ENCODE assay signal across 14 mouse cellular contexts in the genomic region with DNA sequence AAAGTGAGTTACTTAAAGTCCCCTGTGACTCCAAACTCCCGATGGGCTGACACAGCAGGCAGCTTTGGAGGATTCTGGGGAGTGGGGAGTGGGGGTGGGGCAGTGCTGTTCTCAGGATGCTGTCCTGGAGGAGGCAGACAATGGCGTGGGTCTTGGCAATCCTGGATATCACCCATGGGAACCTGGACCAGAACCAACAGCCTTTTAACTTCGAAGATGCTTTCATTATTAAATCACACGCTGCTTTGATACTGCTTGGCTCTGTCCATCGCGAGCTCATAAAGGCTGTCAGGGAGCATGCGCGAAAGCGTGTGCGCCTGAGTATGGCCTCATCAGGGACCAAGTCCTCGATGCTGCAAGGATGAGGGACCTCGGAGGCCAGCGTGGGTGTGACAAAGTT. TPM values are rescaled to one million over a fixed set of nuclear protein-coding genes. Genes with fewer than 3 reads are reported as not detected.
A peak's percentile ranks its signal among the peaks of the same experiment; 100 is the strongest.
DNase-seq lines count a peak whose midpoint lies in the region; ATAC-seq and TF ChIP-seq lines count a peak whose summit lies in the region.
"Had no signal": no experiment of that assay in that cellular context is flagged by ENCODE, and none has a peak within 500 bp of the region (broad histone marks: within the 10 kb centered on the region; RNA-seq: fewer than 3 reads in every experiment).

No protein-coding gene starts in this region.

- DNase-seq in cerebellum, adult 2 months = peak in 1 of 2 experiments; percentile 46
- DNase-seq in cerebellum, adult 9-10 months = no peak
- peak; percentile 19 to 33 for DNase-seq in heart, postnatal 14 days
- DNase-seq in heart, postnatal 25 days (ENCODE audit: low spot score) = no peak
- DNase-seq in left cerebral cortex, adult 2 months (ENCODE audit: extremely low spot score in 1 of 2, low spot score in 2 of 2) = no peak
- no peak for DNase-seq in left cerebral cortex, adult 11 months (ENCODE audit: low spot score)
- peak; percentile 56 for DNase-seq in Muller cell, postnatal 12 days (ENCODE audit: inconsistent ontology term)
- DNase-seq: adrenal gland, postnatal 36 days; heart, postnatal 36 days; right cerebral cortex, postnatal 14 days; thymus, postnatal 14 days had no signal

- H3K4me3 ChIP-seq in cerebellum, adult 2 months (replicated peaks; ENCODE audit: insufficient read depth, low read depth, low read length) = peak overlapping the region; percentile 3
- H3K4me3 ChIP-seq in left cerebral cortex, adult 2 months = peak overlapping the region; percentile 21; the same call in 1 of the 2 replicates
- H3K4me3 ChIP-seq: midbrain, embryonic 12.5 days had no signal

- no peak overlapping the region for H3K27ac ChIP-seq in cerebellum, adult 2 months (ENCODE audit: insufficient read depth, low read length)
- H3K27ac ChIP-seq in left cerebral cortex, adult 2 months = no peak overlapping the region
- H3K27ac ChIP-seq: midbrain, embryonic 12.5 days had no signal

- intact Hi-C loops in heart, postnatal 14 days (cut with DNase I) = no loop called here
- intact Hi-C loops in heart, postnatal 25 days (cut with DNase I) = no loop called here
- intact Hi-C loops in left cerebral cortex, adult 2 months (cut with DNase I) = no loop called here

- TF ChIP-seq CTCF in cerebellum, adult 2 months (IDR thresholded peaks at IDR 0.05; ENCODE audit: borderline replicate concordance, insufficient read depth, low read depth, low read length) = no peak
- no peak for TF ChIP-seq CTCF in left cerebral cortex, adult 2 months (IDR thresholded peaks at IDR 0.05)

- no peaks in the 10 kb centered on the region for H3K27me3 ChIP-seq in cerebellum, adult 2 months (ENCODE audit: control insufficient read depth, insufficient read depth, low read length)
- H3K27me3 ChIP-seq: midbrain, embryonic 12.5 days had no signal

- 16% methylated on average over 13 of the region's 13 CpGs for WGBS in cerebellum, adult 2 months

- ATAC-seq in megakaryocyte progenitor cell, adult 5-6 weeks (replicated peaks; ENCODE audit: poor library complexity) = no peak

- no peak for TF ChIP-seq POLR2A in cerebellum, adult 2 months (IDR thresholded peaks at IDR 0.05; ENCODE audit: borderline replicate concordance, insufficient read depth, low read length)

- peaks cover 8% of the 10 kb centered on the region; the same call in 1 of the 2 replicates for H3K4me1 ChIP-seq in cerebellum, adult 2 months (ENCODE audit: control insufficient read depth, insufficient read depth, low read length)
- H3K4me1 ChIP-seq: midbrain, embryonic 12.5 days had no signal

RNA-seq across cellular contexts. Expression of a gene that starts 12.5 kb away (rescaled TPM):
- polyA plus RNA-seq in cerebellum, adult 2 months (2012; rRNA removed) = 28.4 and 33.8 TPM in 2 replicates
- total RNA-seq in heart, postnatal 14 days (2021) = under 1 TPM; 0.10 to 0.22 TPM
- total RNA-seq in heart, postnatal 25 days (2021) = under 1 TPM in 1 of 2 experiments, not detected in 1; 0.22 TPM
- 1 to 10 TPM; 7.6 to 7.8 TPM for total RNA-seq in left cerebral cortex, adult 2 months (2021)
- total RNA-seq in megakaryocyte progenitor cell, adult 5-6 weeks (2015) = not detected in 2 replicates
- not detected in 2 replicates for total RNA-seq in megakaryocyte progenitor cell, adult 5-6 weeks (2017)
- polyA plus RNA-seq: liver, embryonic 16.5 days had no signal

RNA-seq across cellular contexts. Expression of a gene that starts 43.1 kb away (rescaled TPM):
- 17.7 and 19.3 TPM in 2 replicates for polyA plus RNA-seq in cerebellum, adult 2 months (2012; rRNA removed)
- total RNA-seq in heart, postnatal 14 days (2021) = 10 to 100 TPM; 45.7 to 47.5 TPM
- 10 to 100 TPM; 45.0 to 46.3 TPM for total RNA-seq in heart, postnatal 25 days (2021)
- 10 to 100 TPM; 15.8 to 17.8 TPM for total RNA-seq in left cerebral cortex, adult 2 months (2021)
- 16.0 and 18.8 TPM in 2 replicates for total RNA-seq in megakaryocyte progenitor cell, adult 5-6 weeks (2015)
- total RNA-seq in megakaryocyte progenitor cell, adult 5-6 weeks (2017) = 13.7 and 13.8 TPM in 2 replicates

Comparison
In these comparisons a context has a peak if more than half of its experiments do, and no peak if none do; other contexts are left out.
1. DNase-seq: peak in heart, postnatal 14 days (2 of 2) and Muller cell, postnatal 12 days (single experiment); none in cerebellum, adult 9-10 months (single experiment), heart, postnatal 25 days (single experiment), left cerebral cortex, adult 2 months (0 of 2) and left cerebral cortex, adult 11 months (single experiment).
2. RNA of a gene that starts 12.5 kb away (total RNA-seq): 7.6 to 7.8 TPM in left cerebral cortex, adult 2 months; 0.22 TPM in heart, postnatal 25 days, 0.10 to 0.22 TPM in heart, postnatal 14 days and not detected in megakaryocyte progenitor cell, adult 5-6 weeks; every median in the first group is over 4 times any median in the second.